Comparison of ENCODE assay signal across 8 mouse cellular contexts in genomic region chr7:100582727-100583236, GRCm38 (mm10). TPM values are rescaled to one million over a fixed set of nuclear protein-coding genes. Genes with fewer than 3 reads are reported as not detected.
DNase-seq lines count a peak whose midpoint lies in the region; ATAC-seq and TF ChIP-seq lines count a peak whose summit lies in the region.

No protein-coding gene starts in this region.

- peak overlapping the region; percentile 91 for H3K27ac ChIP-seq in forebrain, embryonic 16.5 days (ENCODE audit: low read length)
- H3K27ac ChIP-seq in layer of hippocampus, adult 2 months = peak overlapping the region; percentile 98
- H3K27ac ChIP-seq in lung, embryonic 14.5 days (ENCODE audit: low read depth) = peak overlapping the region; percentile 83; the same call in 1 of the 2 replicates
- H3K27ac ChIP-seq in olfactory bulb, adult 2 months (ENCODE audit: insufficient read depth, low read depth, low read length) = peak overlapping the region; percentile 99
- peak overlapping the region; percentile 76; the same call in 1 of the 2 replicates for H3K27ac ChIP-seq in thymus, adult 2 months (ENCODE audit: control insufficient read depth, insufficient read depth, low read length)

- H3K4me1 ChIP-seq in G1E (ENCODE audit: insufficient read depth, low read depth, low read length) = peaks cover 9% of the 10 kb centered on the region
- H3K4me1 ChIP-seq in forebrain, embryonic 16.5 days (replicated peaks; ENCODE audit: control insufficient read depth, insufficient read depth, low read length) = peaks cover 5% of the 10 kb centered on the region; the same call in 1 of the 2 replicates
- no peaks in the 10 kb centered on the region for H3K4me1 ChIP-seq in lung, embryonic 14.5 days (ENCODE audit: insufficient read depth)
- peaks cover 2% of the 10 kb centered on the region; the same call in 1 of the 2 replicates for H3K4me1 ChIP-seq in olfactory bulb, adult 2 months (ENCODE audit: control insufficient read depth, insufficient read depth, low read length)
- H3K4me1 ChIP-seq in thymus, adult 2 months (replicated peaks; ENCODE audit: control insufficient read depth, insufficient read depth, low read length) = no peaks in the 10 kb centered on the region

- ATAC-seq in G1E (ENCODE audit: extremely low read depth, insufficient number of reproducible peaks, low FRiP score, poor library complexity, severe bottlenecking) = peak; percentile 75
- peak; percentile 98 for ATAC-seq in forebrain, embryonic 16.5 days
- ATAC-seq in lung, embryonic 14.5 days (ENCODE audit: insufficient read depth) = peak; percentile 92

- TF ChIP-seq CTCF in G1E (IDR thresholded peaks at IDR 0.05; ENCODE audit: low read depth, low read length) = no peak
- TF ChIP-seq CTCF in layer of hippocampus, adult 2 months (conservative IDR thresholded peaks at IDR 0.05) = no peak
- no peak for TF ChIP-seq CTCF in lung, embryonic 14.5 days (IDR thresholded peaks at IDR 0.05; ENCODE audit: low read depth)
- no peak for TF ChIP-seq CTCF in olfactory bulb, adult 2 months (IDR thresholded peaks at IDR 0.05; ENCODE audit: insufficient read depth, low read depth, low read length)
- TF ChIP-seq CTCF in thymus, adult 2 months (IDR thresholded peaks at IDR 0.05; ENCODE audit: borderline replicate concordance, control insufficient read depth, extremely low read depth, insufficient read depth, low read length, poor library complexity) = no peak

- H3K4me3 ChIP-seq in G1E (ENCODE audit: low read depth, low read length) = peak overlapping the region; percentile 73
- peak overlapping the region; percentile 54 for H3K4me3 ChIP-seq in forebrain, embryonic 16.5 days (replicated peaks; ENCODE audit: low read length)
- peak overlapping the region; percentile 69 for H3K4me3 ChIP-seq in layer of hippocampus, adult 2 months
- H3K4me3 ChIP-seq in lung, embryonic 14.5 days (ENCODE audit: low read depth, low read length) = peak overlapping the region; percentile 48
- peak overlapping the region; percentile 92 for H3K4me3 ChIP-seq in olfactory bulb, adult 2 months (ENCODE audit: insufficient read depth, low read depth, low read length)
- H3K4me3 ChIP-seq in thymus, adult 2 months (ENCODE audit: control insufficient read depth, insufficient read depth, low read length) = peak overlapping the region; percentile 99

- H3K36me3 ChIP-seq in G1E (replicated peaks) = peaks cover 11% of the 10 kb centered on the region
- H3K36me3 ChIP-seq in forebrain, embryonic 16.5 days (ENCODE audit: control insufficient read depth, insufficient read depth) = no peaks in the 10 kb centered on the region
- no peaks in the 10 kb centered on the region for H3K36me3 ChIP-seq in lung, embryonic 14.5 days (ENCODE audit: insufficient read depth)
- no peaks in the 10 kb centered on the region for H3K36me3 ChIP-seq in thymus, adult 2 months (ENCODE audit: control insufficient read depth, insufficient read depth, low read length)

- TF ChIP-seq POLR2A in olfactory bulb, adult 2 months (IDR thresholded peaks at IDR 0.05; ENCODE audit: insufficient read depth, low read depth, low read length) = peak; percentile 49; the same call in 1 of the 2 replicates
- no peak for TF ChIP-seq POLR2A in thymus, adult 2 months (IDR thresholded peaks at IDR 0.05; ENCODE audit: control insufficient read depth, extremely low read depth, insufficient read depth, low read length, poor library complexity)

- peak overlapping the region; percentile 71 for H3K4me2 ChIP-seq in forebrain, embryonic 16.5 days (ENCODE audit: low read length)
- peak overlapping the region; percentile 62 for H3K4me2 ChIP-seq in lung, embryonic 14.5 days

- H3K27me3 ChIP-seq in G1E (ENCODE audit: insufficient read depth, low read length) = no peaks in the 10 kb centered on the region
- no peaks in the 10 kb centered on the region for H3K27me3 ChIP-seq in forebrain, embryonic 16.5 days (replicated peaks; ENCODE audit: control insufficient read depth, insufficient read depth, low read length)
- no peaks in the 10 kb centered on the region for H3K27me3 ChIP-seq in lung, embryonic 14.5 days (ENCODE audit: insufficient read depth, low read length)
- no peaks in the 10 kb centered on the region for H3K27me3 ChIP-seq in thymus, adult 2 months (ENCODE audit: control insufficient read depth, insufficient read depth, low read length)

- intact Hi-C loops in heart, postnatal 36 days (cut with DNase I) = loop anchor here (5.0 kb wide), 1 partner anchor 45 kb away; the partner anchor contains the start of gene Coa4

- peak; percentile 53 for DNase-seq in G1E (ENCODE audit: low spot score)
- DNase-seq in cerebellum, adult 18-20 months = peak; percentile 89 to 92
- DNase-seq in heart, postnatal 36 days = peak; percentile 91 to 93
- peak; percentile 86 for DNase-seq in layer of hippocampus, adult 2 months (ENCODE audit: low spot score in 2 of 2)
- DNase-seq in lung, embryonic 14.5 days = peak; percentile 97
- peak; percentile 83 for DNase-seq in thymus, adult 2 months

- under 1% methylated on average over 31 of the region's 31 CpGs for WGBS in forebrain, embryonic 16.5 days
- WGBS in lung, embryonic 14.5 days = under 1% methylated on average over 31 of the region's 31 CpGs
- under 1% methylated on average over 31 of the region's 31 CpGs for WGBS in olfactory bulb, adult 2 months
- 1% methylated on average over 31 of the region's 31 CpGs for WGBS in thymus, adult 2 months

- peak overlapping the region; percentile 76 for H3K9ac ChIP-seq in forebrain, embryonic 16.5 days (replicated peaks; ENCODE audit: low read depth, low read length)
- H3K9ac ChIP-seq in lung, embryonic 14.5 days = peak overlapping the region; percentile 78

- H3K9me3 ChIP-seq in G1E (replicated peaks) = no peaks in the 10 kb centered on the region
- H3K9me3 ChIP-seq in forebrain, embryonic 16.5 days (ENCODE audit: control insufficient read depth, low read length) = no peaks in the 10 kb centered on the region
- no peaks in the 10 kb centered on the region for H3K9me3 ChIP-seq in lung, embryonic 14.5 days (ENCODE audit: low read depth, low read length)

RNA-seq across cellular contexts. Expression of gene Rab6a, which starts 24.4 kb away (rescaled TPM):
- total RNA-seq in G1E (2014; fragmentation: Nextera tagmentation) (97.7 and 112 TPM in 2 replicates), G1E (2017) (71.9 and 89.2 TPM in 2 replicates)
- polyA plus RNA-seq in G1E (2012) = 18.8 and 29.6 TPM in 2 replicates
- 209 and 217 TPM in 2 replicates for polyA plus RNA-seq in forebrain, embryonic 16.5 days (2015; fragmentation: Nextera tagmentation; extraction: Ambion mirVana)
- total RNA-seq in heart, postnatal 36 days (2021) = 10 to 100 TPM; 65.6 to 68.0 TPM
- 100 to 1,000 TPM; 349 to 374 TPM for total RNA-seq in layer of hippocampus, adult 2 months (2021)
- 102 and 105 TPM in 2 replicates for polyA plus RNA-seq in lung, embryonic 14.5 days (2014; fragmentation: Nextera tagmentation; extraction: Ambion mirVana)
- not detected in 2 replicates for polyA plus RNA-seq in olfactory bulb, adult 2 months (2012; ENCODE audit: insufficient read depth, insufficient read length, low replicate concordance, missing spikeins)
- 25.9 and 36.9 TPM in 2 replicates for polyA plus RNA-seq in thymus, adult 2 months (2012; rRNA removed)

RNA-seq across cellular contexts. Expression of gene Mrpl48, which starts 25.3 kb away (rescaled TPM):
- 19.4 and 21.4 TPM in 2 replicates for total RNA-seq in G1E (2014; fragmentation: Nextera tagmentation)
- total RNA-seq in G1E (2017) = 41.9 and 46.0 TPM in 2 replicates
- 1.3 and 1.7 TPM in 2 replicates for polyA plus RNA-seq in G1E (2012)
- 70.1 and 73.5 TPM in 2 replicates for polyA plus RNA-seq in forebrain, embryonic 16.5 days (2015; fragmentation: Nextera tagmentation; extraction: Ambion mirVana)
- 10 to 100 TPM; 66.3 to 73.0 TPM for total RNA-seq in heart, postnatal 36 days (2021)
- 10 to 100 TPM; 64.8 to 67.1 TPM for total RNA-seq in layer of hippocampus, adult 2 months (2021)
- 77.2 and 80.8 TPM in 2 replicates for polyA plus RNA-seq in lung, embryonic 14.5 days (2014; fragmentation: Nextera tagmentation; extraction: Ambion mirVana)
- not detected in 2 replicates for polyA plus RNA-seq in olfactory bulb, adult 2 months (2012; ENCODE audit: insufficient read depth, insufficient read length, low replicate concordance, missing spikeins)
- 11.3 and 12.2 TPM in 2 replicates for polyA plus RNA-seq in thymus, adult 2 months (2012; rRNA removed)

RNA-seq across cellular contexts. Expression of gene Coa4, which starts 45.9 kb away (rescaled TPM):
- total RNA-seq in G1E (2014; fragmentation: Nextera tagmentation) (15.4 and 20.0 TPM in 2 replicates), G1E (2017) (21.9 and 22.0 TPM in 2 replicates)
- polyA plus RNA-seq in G1E (2012) = 9.1 and 9.6 TPM in 2 replicates
- 10.1 and 12.3 TPM in 2 replicates for polyA plus RNA-seq in forebrain, embryonic 16.5 days (2015; fragmentation: Nextera tagmentation; extraction: Ambion mirVana)
- 10 to 100 TPM; 17.1 to 17.4 TPM for total RNA-seq in heart, postnatal 36 days (2021)
- total RNA-seq in layer of hippocampus, adult 2 months (2021) = 1 to 10 TPM; 7.8 to 9.4 TPM
- 15.4 and 18.2 TPM in 2 replicates for polyA plus RNA-seq in lung, embryonic 14.5 days (2014; fragmentation: Nextera tagmentation; extraction: Ambion mirVana)
- polyA plus RNA-seq in olfactory bulb, adult 2 months (2012; ENCODE audit: insufficient read depth, insufficient read length, low replicate concordance, missing spikeins) = not detected in 2 replicates
- 9.1 and 10.1 TPM in 2 replicates for polyA plus RNA-seq in thymus, adult 2 months (2012; rRNA removed)

Comparison
In these comparisons a context has a peak if more than half of its experiments do, and no peak if none do; other contexts are left out.
1. Peak in every context shown above with its lines: DNase-seq, ATAC-seq, H3K4me3 ChIP-seq and H3K27ac ChIP-seq.
2. H3K4me3 ChIP-seq: peak in every context shown above with its lines; median percentile 99 in thymus, adult 2 months; 92 in olfactory bulb, adult 2 months; 73 in G1E; 69 in layer of hippocampus, adult 2 months; 54 in forebrain, embryonic 16.5 days; 48 in lung, embryonic 14.5 days.
3. RNA of gene Coa4, which starts 45.9 kb away (polyA plus RNA-seq): 15.4 to 18.2 TPM in lung, embryonic 14.5 days, 10.1 to 12.3 TPM in forebrain, embryonic 16.5 days, 9.1 to 9.6 TPM in G1E and 9.1 to 10.1 TPM in thymus, adult 2 months; not detected in olfactory bulb, adult 2 months; every median in the first group is over 10 times any median in the second.